Mouse (Mus musculus) ES-Bruce4 (cell line): ENCODE results near the gene Kcnj9. TPM values are rescaled to one million over a fixed set of nuclear protein-coding genes. Genes with fewer than 3 reads are reported as not detected.
A peak's percentile ranks its signal among the peaks of the same experiment; 100 is the strongest.

ENCODE experiments used
- H3K27ac ChIP-seq: 2 replicates; pipeline ENCODE4 v1.5.1; 2012; ENCODE audit warnings: low read length, inconsistent platforms; ENCODE audit not compliant: insufficient read depth
- H3K27me3 ChIP-seq: 2 replicates; pipeline ENCODE4 v1.6.1; 2012; ENCODE audit warnings: mild to moderate bottlenecking, low read length, inconsistent platforms; ENCODE audit not compliant: control insufficient read depth, poor library complexity, insufficient read depth, severe bottlenecking
- H3K36me3 ChIP-seq: 2 replicates; pipeline ENCODE4 v1.6.1; 2012; ENCODE audit warnings: inconsistent platforms, mild to moderate bottlenecking, low read length, moderate library complexity; ENCODE audit not compliant: control insufficient read depth, poor library complexity, insufficient read depth, severe bottlenecking
- H3K4me1 ChIP-seq: one replicate; pipeline ENCODE4 v1.8.1; 2011; ENCODE audit warnings: low read length; ENCODE audit not compliant: control insufficient read depth, insufficient read depth
- H3K4me3 ChIP-seq: 2 replicates; pipeline ENCODE4 v1.5.1; 2011; ENCODE audit warnings: low read depth, mild to moderate bottlenecking, low read length
- H3K9ac ChIP-seq: 2 replicates; pipeline ENCODE4 v1.6.1; 2012; ENCODE audit warnings: low read depth, mild to moderate bottlenecking, inconsistent platforms; ENCODE audit not compliant: poor library complexity, severe bottlenecking
- H3K9me3 ChIP-seq: replicated peaks from 2 replicates; pipeline ENCODE4 v1.6.1; 2012; ENCODE audit warnings: mild to moderate bottlenecking, low read length, inconsistent platforms; ENCODE audit not compliant: control insufficient read depth, poor library complexity, insufficient read depth, severe bottlenecking
- CTCF ChIP-seq: IDR thresholded peaks from one replicate; pipeline ENCODE4 v1.8.1; 2011; ENCODE audit warnings: low read depth, low read length
- EP300 ChIP-seq: IDR thresholded peaks from 2 replicates; pipeline ENCODE4 v1.6.1; 2011; ENCODE audit warnings: low read depth, low read length; ENCODE audit not compliant: insufficient read depth
- POLR2A ChIP-seq: IDR thresholded peaks from one replicate; pipeline ENCODE4 v1.8.1; 2011; ENCODE audit warnings: low read length; ENCODE audit not compliant: insufficient read depth
- polyA plus RNA-seq: library from polyadenylated mRNA; stranded (reverse); fragments of >200 nt; gene quantifications from 2 replicates; pipeline ENCODE4 v1.2.4, GENCODE M21; 2011; ENCODE audit warnings: low read depth; ENCODE audit not compliant: missing spikeins, insufficient read depth, insufficient read length

The Kcnj9 gene
- polyA plus RNA-seq, 1 experiment, result not detected

DNA sequence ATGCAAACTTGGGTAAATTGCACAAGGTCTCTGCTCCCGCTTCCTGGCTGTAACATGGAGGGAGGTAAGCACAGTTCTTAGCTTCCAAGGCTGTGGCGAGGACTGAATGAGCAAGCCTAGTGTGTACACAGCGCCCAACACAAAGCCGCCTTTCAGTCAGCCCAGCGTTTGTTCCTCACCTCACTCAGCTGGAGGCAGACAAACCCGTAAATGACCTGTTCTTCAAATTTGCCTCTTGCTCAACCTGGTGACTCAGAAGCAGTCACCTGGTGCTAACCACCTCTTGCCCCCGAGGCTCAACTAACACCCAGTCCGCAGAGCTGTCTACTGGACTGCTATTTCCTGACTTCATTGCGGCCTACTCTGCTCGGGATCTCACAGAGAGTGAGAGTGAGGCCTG lies 21.2 kb downstream of the Kcnj9 start:
- H3K9me3 ChIP-seq, result no peaks in the 10 kb centered on the region
- H3K27ac ChIP-seq, result no peak overlapping the region
- no peaks in the 10 kb centered on the region for H3K27me3 ChIP-seq
- TF ChIP-seq POLR2A, result no peak
- TF ChIP-seq EP300, result 0 out of 2 replicates have a peak, but pooled peaks have one; percentile 15
- H3K4me1 ChIP-seq, result peaks cover 6% of the 10 kb centered on the region
- H3K9ac ChIP-seq, result no peak overlapping the region
- no peak overlapping the region for H3K4me3 ChIP-seq
- H3K36me3 ChIP-seq, result no peaks in the 10 kb centered on the region

DNA sequence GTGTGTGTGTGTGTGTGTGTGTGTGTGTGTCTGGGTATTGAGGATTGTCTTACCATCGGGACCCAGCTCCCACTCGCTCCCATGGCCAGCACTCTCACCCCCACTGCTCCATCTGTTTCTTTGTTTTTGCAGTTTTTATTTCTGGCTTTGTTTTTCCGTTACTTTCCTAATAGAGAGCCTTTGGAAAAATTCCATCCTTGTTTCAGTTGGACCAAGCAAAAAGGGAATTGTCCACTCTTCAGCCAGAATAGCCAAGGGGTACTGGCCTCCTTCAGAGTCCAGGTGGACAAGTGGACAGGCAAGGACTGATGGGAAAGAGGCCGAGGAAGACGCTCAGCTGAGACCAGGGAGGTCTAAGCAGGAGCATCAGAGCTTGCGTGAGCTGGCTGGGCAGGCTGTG lies 22.2 kb downstream of the Kcnj9 start:
- TF ChIP-seq POLR2A (no peak), CTCF (no peak), EP300 (no peak)
- no peak overlapping the region for H3K27ac ChIP-seq
- no peak overlapping the region for H3K4me3 ChIP-seq
- peaks cover 10% of the 10 kb centered on the region for H3K4me1 ChIP-seq
- H3K9ac ChIP-seq, result no peak overlapping the region
- H3K9me3 ChIP-seq, result no peaks in the 10 kb centered on the region
- H3K36me3 ChIP-seq, result no peaks in the 10 kb centered on the region
- H3K27me3 ChIP-seq, result no peaks in the 10 kb centered on the region

DNA sequence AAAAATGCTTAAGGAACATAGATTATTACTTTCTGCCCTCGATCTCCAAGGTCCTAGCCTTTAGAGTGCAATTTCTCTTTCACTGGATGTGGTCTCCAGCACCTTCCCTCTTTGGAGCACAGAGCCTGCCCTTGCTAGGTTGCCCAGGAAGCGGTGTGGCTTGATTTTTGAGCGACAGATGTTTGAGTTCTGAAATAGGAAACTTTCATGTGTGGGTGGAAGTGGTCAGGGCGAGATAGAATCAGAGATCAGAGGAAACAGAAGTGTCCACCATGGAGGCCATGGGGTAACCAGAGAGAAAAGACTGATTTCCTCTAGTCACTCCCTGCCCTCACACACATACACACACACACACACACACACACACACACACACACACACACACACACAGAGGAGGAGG lies 22.9 kb downstream of the Kcnj9 start:
- H3K9ac ChIP-seq, result no peak overlapping the region
- H3K4me3 ChIP-seq, result no peak overlapping the region
- TF ChIP-seq CTCF (no peak), EP300 (no peak), POLR2A (no peak)
- H3K9me3 ChIP-seq, result no peaks in the 10 kb centered on the region
- H3K27ac ChIP-seq, result no peak overlapping the region
- H3K4me1 ChIP-seq, result peaks cover 10% of the 10 kb centered on the region
- H3K36me3 ChIP-seq, result no peaks in the 10 kb centered on the region
- H3K27me3 ChIP-seq, result no peaks in the 10 kb centered on the region

DNA sequence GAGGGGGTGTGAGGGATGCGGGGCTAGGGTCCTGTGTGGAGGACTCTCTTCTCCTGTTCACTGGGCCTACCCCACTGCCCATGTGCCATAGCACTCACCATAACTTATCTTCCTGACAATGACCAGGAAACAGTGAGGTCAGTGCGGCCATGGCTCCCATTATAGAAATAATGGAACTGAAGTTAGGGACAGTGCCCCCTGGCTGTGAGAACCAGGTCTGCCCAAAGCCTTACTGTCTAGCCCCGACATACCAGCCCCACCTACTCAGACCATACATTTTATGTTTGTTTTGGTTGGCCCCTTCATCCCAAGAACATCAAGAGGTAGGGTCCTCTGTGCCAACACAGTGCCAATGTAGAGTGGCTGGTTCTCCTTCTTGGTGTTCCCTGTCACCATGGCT lies 23.5 kb downstream of the Kcnj9 start:
- no peak overlapping the region for H3K27ac ChIP-seq
- peaks cover 10% of the 10 kb centered on the region for H3K4me1 ChIP-seq
- no peak overlapping the region for H3K9ac ChIP-seq
- H3K36me3 ChIP-seq, result no peaks in the 10 kb centered on the region
- H3K27me3 ChIP-seq, result no peaks in the 10 kb centered on the region
- no peaks in the 10 kb centered on the region for H3K9me3 ChIP-seq
- peak; percentile 61 for TF ChIP-seq CTCF
- TF ChIP-seq POLR2A, result no peak
- H3K4me3 ChIP-seq, result no peak overlapping the region

DNA sequence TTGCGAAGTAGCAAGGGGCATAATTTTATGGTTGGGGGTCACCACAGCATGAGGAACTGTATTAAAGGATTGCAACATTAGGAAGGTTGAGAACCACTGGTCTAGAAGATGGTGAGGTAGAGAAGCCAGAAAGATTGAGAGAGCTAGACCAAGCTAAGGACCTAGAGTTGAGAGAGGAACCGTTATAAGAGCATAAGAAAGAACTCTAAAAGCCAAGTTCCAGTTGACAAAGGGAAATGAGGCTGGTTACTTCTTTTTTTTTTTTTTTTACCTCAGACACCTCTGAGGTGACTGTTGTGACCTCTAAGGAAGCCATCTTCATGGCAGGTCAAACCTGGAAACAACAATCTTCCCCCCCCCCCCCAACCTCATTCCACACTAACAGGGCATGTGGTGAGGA lies 24.0 kb downstream of the Kcnj9 start:
- H3K9ac ChIP-seq, result no peak overlapping the region
- H3K27me3 ChIP-seq, result no peaks in the 10 kb centered on the region
- H3K9me3 ChIP-seq, result no peaks in the 10 kb centered on the region
- no peak overlapping the region for H3K4me3 ChIP-seq
- TF ChIP-seq EP300, result no peak
- TF ChIP-seq POLR2A, result no peak
- no peak for TF ChIP-seq CTCF
- H3K27ac ChIP-seq, result no peak overlapping the region
- no peaks in the 10 kb centered on the region for H3K36me3 ChIP-seq
- H3K4me1 ChIP-seq, result peaks cover 12% of the 10 kb centered on the region

DNA sequence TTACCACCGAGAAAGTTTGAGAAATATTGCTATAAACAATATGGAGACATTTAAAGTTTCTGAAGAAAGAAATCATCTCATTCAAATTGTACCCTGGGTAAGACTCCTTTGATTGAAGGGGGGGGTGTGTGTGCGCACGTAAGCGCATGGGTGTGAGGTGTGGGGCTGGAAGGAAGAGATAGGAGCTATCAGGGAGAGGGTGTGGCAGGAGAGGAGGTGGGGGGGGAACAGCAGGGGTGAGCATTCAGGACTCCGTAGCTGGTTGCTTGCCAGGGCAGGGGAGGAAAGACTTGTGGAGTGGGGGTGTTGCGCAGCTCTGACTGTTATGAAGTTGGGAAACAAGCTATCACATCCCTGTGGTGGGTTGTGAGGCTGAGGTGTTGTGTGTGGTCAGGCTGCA lies 24.7 kb downstream of the Kcnj9 start:
- Histone ChIP-seq H3K4me1 (peaks cover 13% of the 10 kb centered on the region), H3K9me3 (no peaks in the 10 kb centered on the region), H3K9ac (no peak overlapping the region), H3K27me3 (no peaks in the 10 kb centered on the region), H3K4me3 (no peak overlapping the region), H3K36me3 (no peaks in the 10 kb centered on the region), H3K27ac (no peak overlapping the region)
- no peak for TF ChIP-seq POLR2A
- no peak for TF ChIP-seq EP300
- TF ChIP-seq CTCF, result no peak

DNA sequence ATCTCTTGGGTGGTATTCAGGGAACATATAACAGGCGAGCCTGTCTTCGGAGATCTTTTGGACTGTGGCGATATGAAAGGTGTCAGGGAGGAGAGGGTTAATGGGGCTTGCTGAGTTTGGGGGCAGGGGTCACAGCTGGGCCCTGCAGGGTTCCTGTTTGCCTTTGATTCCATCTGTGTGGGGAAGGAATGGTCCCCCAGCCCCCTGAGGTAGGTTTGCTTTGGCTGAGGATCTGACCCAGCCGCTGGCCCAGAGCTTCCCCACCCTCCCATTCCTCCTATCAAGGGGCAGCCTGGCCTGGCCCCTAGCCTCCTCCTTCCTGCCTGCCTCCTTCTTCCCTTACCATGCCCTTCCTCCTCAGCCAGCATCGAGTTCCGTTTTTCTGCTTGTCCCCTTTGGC lies 26.3 kb downstream of the Kcnj9 start:
- no peak overlapping the region for H3K27ac ChIP-seq
- no peaks in the 10 kb centered on the region for H3K36me3 ChIP-seq
- H3K9ac ChIP-seq, result no peak overlapping the region
- 0 out of 2 replicates have a peak, but pooled peaks have one; percentile 10 for TF ChIP-seq EP300
- no peak for TF ChIP-seq POLR2A
- H3K4me1 ChIP-seq, result peaks cover 14% of the 10 kb centered on the region
- H3K27me3 ChIP-seq, result no peaks in the 10 kb centered on the region
- H3K4me3 ChIP-seq, result no peak overlapping the region
- no peaks in the 10 kb centered on the region for H3K9me3 ChIP-seq
